Mouse (Mus musculus) midbrain, postnatal 0 days (tissue): ENCODE measurements around the gene Hspb7. TPM values are rescaled to one million over a fixed set of nuclear protein-coding genes. Genes with fewer than 3 reads are reported as not detected.

Experiments used
- ATAC-seq: fragments of 200-750 bp; cut with Nextera tagmentation; 2 replicates; pipeline ENCODE4 v1.8.0; 2017; ENCODE audit warnings: moderate number of reproducible peaks, mild to moderate bottlenecking, moderate TSS enrichment, moderate library complexity; ENCODE audit not compliant: low FRiP score
- DNase-seq: peaks from one replicate; pipeline ENCODE4 v3.0.0-alpha.2; 2015; ENCODE audit warnings: low spot score
- H3K27ac ChIP-seq: fragments of 300-500 bp; sonication (generic); 2 replicates; pipeline ENCODE4 v1.5.1; 2014; ENCODE audit warnings: low read depth, mild to moderate bottlenecking, low read length, mixed read lengths
- H3K27me3 ChIP-seq: fragments of 300-500 bp; sonication (generic); 2 replicates; pipeline ENCODE4 v1.6.1; 2014; ENCODE audit warnings: low read length, control low read depth, mixed read lengths; ENCODE audit not compliant: insufficient read depth
- H3K36me3 ChIP-seq: fragments of 300-500 bp; sonication (generic); 2 replicates; pipeline ENCODE4 v1.6.1; 2014; ENCODE audit warnings: low read length, control low read depth, mixed read lengths; ENCODE audit not compliant: insufficient read depth
- H3K4me1 ChIP-seq: fragments of 300-500 bp; sonication (generic); 2 replicates; pipeline ENCODE4 v1.6.1; 2014; ENCODE audit warnings: mild to moderate bottlenecking, control low read depth, antibody characterized with exemption, low read length, mixed read lengths; ENCODE audit not compliant: insufficient read depth
- H3K4me2 ChIP-seq: fragments of 300-500 bp; sonication (generic); 2 replicates; pipeline ENCODE4 v1.6.1; 2014; ENCODE audit warnings: low read depth, mild to moderate bottlenecking, low read length, mixed read lengths; ENCODE audit not compliant: poor library complexity, severe bottlenecking
- H3K4me3 ChIP-seq: fragments of 300-500 bp; sonication (generic); 2 replicates; pipeline ENCODE4 v1.5.1; 2014; ENCODE audit warnings: low read depth, mild to moderate bottlenecking, low read length, moderate library complexity
- H3K9ac ChIP-seq: fragments of 300-500 bp; sonication (generic); replicated peaks from 2 replicates; pipeline ENCODE4 v1.6.1; 2014; ENCODE audit warnings: mild to moderate bottlenecking, low read length, moderate library complexity, mixed read lengths; ENCODE audit not compliant: poor library complexity, severe bottlenecking
- H3K9me3 ChIP-seq: fragments of 300-500 bp; sonication (generic); 2 replicates; pipeline ENCODE4 v1.6.1; 2016; ENCODE audit warnings: low read length, control low read depth
- CTCF ChIP-seq: IDR thresholded peaks from 2 replicates; pipeline ENCODE4 v1.5.1; 2016; ENCODE audit warnings: antibody characterized with exemption, mild to moderate bottlenecking
- WGBS: fragments of 180-500 bp; shearing (Covaris S2); extraction: QIAGEN DNeasy Blood & Tissue Kit; methylation state at CpG from one replicate; pipeline ENCODE4 v1.1.7; 2014; 5-methylcytosine and 5-hydroxymethylcytosine counted together
- polyA plus RNA-seq: library from polyadenylated mRNA; unstranded; fragments of >200 nt; fragmentation: Nextera tagmentation; extraction: Ambion mirVana; gene quantifications from 2 replicates; pipeline ENCODE4 v1.2.1, GENCODE M21; 2015
- total RNA-seq: library from RNA; depleted of rRNA; stranded (reverse); fragments of >200 nt; gene quantifications from 2 replicates; pipeline ENCODE4 v1.2.3, GENCODE M21; 2014

Hspb7 gene
- total and polyA plus RNA-seq, 2 experiments from 2014 or later: 0.05 to 0.12 TPM

DNA sequence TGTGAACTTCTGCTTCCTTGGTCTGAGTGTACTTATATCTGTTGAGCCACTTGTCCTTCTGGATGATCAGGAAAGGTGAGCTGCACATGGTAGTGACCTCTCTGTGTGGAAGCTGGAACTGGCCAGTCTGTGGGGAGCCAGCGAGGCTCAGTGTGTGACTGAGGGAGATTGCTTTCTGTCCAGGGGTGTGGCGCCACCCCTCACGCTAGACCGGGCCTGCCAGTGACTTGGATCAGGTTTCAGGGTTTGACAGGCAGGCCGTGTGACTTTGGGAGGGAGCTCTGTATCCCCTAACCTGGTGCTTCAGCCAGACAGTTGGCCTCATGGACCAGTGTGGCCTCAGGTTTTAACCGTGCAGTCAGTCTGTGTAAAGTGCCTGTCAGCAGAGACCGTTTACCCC, 37.7 kb downstream of the Hspb7 start:
- Histone ChIP-seq H3K4me3 (no peak overlapping the region), H3K36me3 (peaks cover 18% of the 10 kb centered on the region), H3K4me1 (no peaks in the 10 kb centered on the region), H3K4me2 (no peak overlapping the region), H3K9ac (0 out of 2 replicates have a peak overlapping the region, but pooled peaks have one; percentile 19), H3K27ac (no peak overlapping the region), H3K9me3 (no peaks in the 10 kb centered on the region), H3K27me3 (no peaks in the 10 kb centered on the region)
- ATAC-seq: no peak
- TF ChIP-seq CTCF: no peak
- 22% methylated on average over 7 of the region's 7 CpGs for WGBS
- DNase-seq: no peak

DNA sequence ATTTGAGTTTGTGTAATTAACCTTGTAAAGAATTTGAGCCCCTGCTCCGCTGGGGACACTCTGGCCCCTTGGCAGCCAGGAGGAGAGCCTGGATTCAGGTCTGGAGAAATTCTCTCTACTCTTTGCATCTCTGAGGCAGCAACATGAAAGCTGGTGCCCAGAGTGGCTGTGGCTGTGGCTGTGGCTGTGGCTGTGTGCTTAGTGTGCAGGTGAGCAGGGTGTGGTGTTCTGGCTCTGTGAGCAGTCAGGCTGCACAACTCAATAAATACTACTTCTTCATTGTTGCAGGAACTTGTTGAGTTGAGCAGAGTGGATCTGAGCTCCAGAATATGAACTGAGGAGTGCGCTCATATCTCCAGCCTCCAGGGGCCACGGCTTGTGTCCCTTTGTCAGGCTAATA, 38.3 kb downstream of the Hspb7 start:
- Histone ChIP-seq H3K4me2 (no peak overlapping the region), H3K27ac (no peak overlapping the region), H3K36me3 (peaks cover 23% of the 10 kb centered on the region), H3K9ac (0 out of 2 replicates have a peak overlapping the region, but pooled peaks have one; percentile 4), H3K9me3 (no peaks in the 10 kb centered on the region), H3K4me1 (no peaks in the 10 kb centered on the region), H3K27me3 (no peaks in the 10 kb centered on the region), H3K4me3 (no peak overlapping the region)
- 81% methylated on average over 3 of the region's 3 CpGs for WGBS
- ATAC-seq: no peak
- no peak for DNase-seq
- no peak for TF ChIP-seq CTCF

DNA sequence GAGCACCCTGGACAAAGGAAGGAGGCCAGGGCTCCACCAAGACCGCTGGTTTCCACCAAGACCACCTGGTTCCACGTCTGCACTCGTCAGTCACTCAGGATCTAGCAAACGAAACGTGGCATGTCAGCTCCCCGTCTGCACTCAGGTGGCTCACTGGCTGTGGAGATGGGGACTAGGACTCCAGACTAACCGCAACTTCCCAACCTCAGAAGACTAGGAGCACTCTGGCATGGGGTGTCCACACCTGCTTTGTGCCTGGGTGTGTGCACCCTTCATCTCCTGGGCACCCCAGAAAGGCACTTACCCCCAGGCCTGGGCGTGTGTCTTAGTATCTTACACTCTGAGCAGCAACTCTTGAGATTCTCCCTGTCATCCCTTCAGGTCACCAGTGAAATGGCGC, 39.2 kb downstream of the Hspb7 start:
- ATAC-seq: no peak
- Histone ChIP-seq H3K27me3 (no peaks in the 10 kb centered on the region), H3K27ac (no peak overlapping the region), H3K4me1 (no peaks in the 10 kb centered on the region), H3K4me2 (no peak overlapping the region), H3K36me3 (peaks cover 31% of the 10 kb centered on the region), H3K4me3 (no peak overlapping the region), H3K9ac (no peak overlapping the region), H3K9me3 (no peaks in the 10 kb centered on the region)
- WGBS: 90% methylated on average over 9 of the region's 9 CpGs
- TF ChIP-seq CTCF: no peak
- DNase-seq: no peak

DNA sequence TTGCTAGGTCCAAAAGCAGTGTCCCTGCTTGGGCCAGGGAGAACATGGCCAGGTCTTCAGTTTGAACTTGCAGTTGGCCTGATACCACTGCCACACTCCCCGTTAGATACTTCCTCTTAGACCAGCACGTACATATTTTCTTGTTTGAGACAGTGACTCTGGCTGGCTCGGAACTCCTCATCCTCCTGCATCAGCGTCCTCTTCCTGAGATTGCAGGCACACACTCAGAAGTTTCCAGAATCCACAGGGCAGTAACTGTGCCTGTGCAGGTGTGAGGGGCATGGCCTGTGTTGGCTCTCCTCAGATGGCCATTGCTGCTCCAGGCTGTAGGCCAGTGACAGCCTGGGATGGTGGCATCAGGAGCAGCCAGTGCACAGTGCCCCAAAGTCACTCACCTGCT, 39.9 kb downstream of the Hspb7 start:
- Histone ChIP-seq H3K9ac (no peak overlapping the region), H3K9me3 (no peaks in the 10 kb centered on the region), H3K4me1 (no peaks in the 10 kb centered on the region), H3K27me3 (no peaks in the 10 kb centered on the region), H3K27ac (no peak overlapping the region), H3K4me2 (no peak overlapping the region), H3K36me3 (peaks cover 38% of the 10 kb centered on the region), H3K4me3 (no peak overlapping the region)
- 98% methylated on average over 4 of the region's 4 CpGs for WGBS
- no peak for TF ChIP-seq CTCF
- ATAC-seq (no peak), DNase-seq (no peak)

DNA sequence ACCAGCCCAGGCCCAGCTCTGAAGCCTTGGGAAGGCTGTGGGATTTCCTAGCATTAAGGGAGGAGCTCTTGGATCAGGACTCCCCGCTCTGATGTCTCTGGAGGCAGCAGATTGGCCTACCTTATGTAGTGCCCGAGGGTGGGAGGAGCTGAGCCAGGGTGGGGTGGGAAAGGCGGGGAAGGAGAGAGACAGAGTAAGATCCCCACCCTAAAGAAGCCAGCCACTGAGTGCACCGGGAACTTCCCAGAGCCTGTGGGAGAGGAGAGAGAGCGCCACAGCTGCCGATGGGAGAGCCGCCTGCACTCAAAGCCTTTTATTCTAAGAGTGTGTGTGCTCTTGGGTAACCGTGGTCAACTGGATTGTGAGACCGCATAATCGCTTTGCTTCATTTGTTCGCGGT, 40.5 kb downstream of the Hspb7 start:
- Histone ChIP-seq H3K9me3 (no peaks in the 10 kb centered on the region), H3K4me2 (no peak overlapping the region), H3K36me3 (peaks cover 44% of the 10 kb centered on the region), H3K27ac (no peak overlapping the region), H3K9ac (no peak overlapping the region), H3K27me3 (no peaks in the 10 kb centered on the region), H3K4me3 (no peak overlapping the region), H3K4me1 (no peaks in the 10 kb centered on the region)
- WGBS: 30% methylated on average over 12 of the region's 12 CpGs
- DNase-seq: no peak
- no peak for ATAC-seq
- no peak for TF ChIP-seq CTCF

DNA sequence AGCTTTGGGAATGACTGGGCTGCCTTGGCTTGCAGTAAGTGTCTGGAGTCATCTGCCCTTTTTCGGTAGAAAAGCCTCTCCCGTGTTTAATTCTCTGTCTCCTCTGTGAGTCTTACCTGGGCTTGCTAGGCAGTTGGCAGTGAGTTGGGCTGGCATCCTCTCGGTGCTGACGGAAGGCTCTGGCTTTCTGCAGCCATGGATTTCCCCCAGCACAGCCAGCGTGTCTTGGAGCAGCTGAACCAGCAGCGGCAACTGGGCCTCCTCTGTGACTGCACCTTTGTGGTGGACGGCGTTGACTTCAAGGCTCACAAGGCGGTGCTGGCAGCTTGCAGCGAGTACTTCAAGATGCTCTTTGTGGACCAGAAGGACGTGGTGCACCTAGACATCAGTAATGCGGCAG, 41.0 kb downstream of the Hspb7 start:
- Histone ChIP-seq H3K4me1 (no peaks in the 10 kb centered on the region), H3K4me3 (no peak overlapping the region), H3K4me2 (no peak overlapping the region), H3K9me3 (no peaks in the 10 kb centered on the region), H3K36me3 (peaks cover 49% of the 10 kb centered on the region), H3K27me3 (no peaks in the 10 kb centered on the region), H3K27ac (no peak overlapping the region), H3K9ac (no peak overlapping the region)
- ATAC-seq (no peak), DNase-seq (no peak)
- TF ChIP-seq CTCF: no peak
- 83% methylated on average over 12 of the region's 12 CpGs for WGBS
